Mouse (Mus musculus) lung, postnatal 36 days (tissue): ENCODE data around the gene Inpp4a.

ENCODE experiments used
- DNase-seq: peaks from one replicate; pipeline ENCODE4 v3.0.0; 2022; ENCODE audit warnings: mixed read lengths

Gene Inpp4a

DNA sequence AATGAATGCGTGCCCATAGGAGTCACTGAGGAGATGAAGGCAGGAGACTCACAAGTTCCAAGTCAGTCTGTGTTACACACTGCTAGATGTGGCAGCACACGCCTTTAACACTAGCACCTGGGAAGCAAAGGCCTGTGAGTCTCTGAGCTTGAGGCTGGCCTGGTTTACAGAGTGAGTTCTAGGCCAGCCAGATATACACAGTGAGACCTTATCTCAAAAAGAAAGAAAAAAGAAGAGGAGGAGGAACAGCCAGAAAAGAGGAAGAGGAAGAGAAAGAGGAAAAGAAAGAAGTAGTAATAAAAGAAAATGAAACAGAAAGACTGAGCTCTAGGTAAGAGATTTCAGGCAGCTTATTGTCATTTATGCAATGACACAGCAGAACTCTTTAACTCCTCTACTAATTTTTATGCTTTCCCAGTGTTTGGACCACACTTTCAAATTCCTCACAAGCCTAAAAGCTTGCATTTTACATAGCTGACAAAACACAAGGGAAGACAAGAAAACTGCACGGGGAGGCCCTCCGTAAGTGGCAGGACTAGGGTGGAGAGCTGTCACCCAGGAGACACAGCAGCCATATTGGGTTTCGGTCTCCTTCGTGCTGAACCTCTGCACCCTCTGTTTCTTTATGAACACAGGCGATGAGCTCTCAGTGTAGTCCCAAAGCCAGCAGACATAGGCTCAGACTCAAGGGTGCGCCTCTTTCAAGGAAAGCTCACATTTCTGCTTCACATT, 127.6 kb downstream of the Inpp4a start:
- no peak for DNase-seq

- no peak for DNase-seq
Observed at GRCm38 (mm10) chr1:37428911-37429310, 129.2 kb downstream of the Inpp4a start.

DNA sequence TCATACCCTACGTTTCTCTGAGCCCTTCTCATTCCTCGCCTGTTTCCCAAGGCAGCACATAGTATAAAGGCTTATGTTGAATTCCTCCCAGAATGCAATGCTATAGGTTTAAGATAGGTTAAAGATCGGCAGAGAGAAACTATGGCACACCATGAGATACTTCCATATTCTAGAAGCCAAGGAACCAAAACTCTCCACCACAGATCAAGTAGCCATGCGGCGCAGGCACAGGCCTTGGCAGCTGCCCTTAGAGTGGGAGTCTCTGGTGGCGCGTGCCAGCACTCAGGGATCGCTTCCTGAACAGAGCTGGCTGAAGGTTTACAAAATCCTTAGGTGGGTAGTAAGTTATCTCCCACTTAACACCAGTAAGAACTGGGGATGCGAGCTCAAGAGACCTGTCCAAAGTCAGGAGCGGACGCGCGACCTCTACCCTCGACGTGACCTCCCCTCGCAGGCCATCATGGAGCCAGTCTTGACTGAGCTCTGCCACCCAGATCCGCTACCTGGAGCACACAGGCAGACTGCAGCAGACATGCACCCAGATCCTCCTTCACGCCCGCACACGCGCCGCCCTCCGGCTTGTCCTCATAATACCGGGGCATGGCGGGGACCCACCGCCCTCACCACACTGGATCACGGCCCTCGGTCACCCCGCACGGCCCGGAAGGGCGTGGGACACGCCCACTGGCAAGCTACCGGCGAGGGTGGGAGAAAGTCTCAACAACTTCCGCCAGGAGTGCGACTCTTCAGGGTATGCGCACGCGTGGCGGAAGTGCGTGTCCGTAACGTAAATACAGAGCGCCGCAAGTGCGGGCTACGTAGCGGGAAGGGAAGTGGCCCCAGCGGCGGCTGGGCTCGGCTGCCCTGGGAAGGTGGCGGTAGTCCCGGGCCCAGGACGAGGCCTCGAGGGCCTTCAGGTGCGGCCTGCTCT, 130.0 kb downstream of the Inpp4a start, which contains the start of the genes Coa5 and Unc50:
Gene Coa5, minus strand, starts transcription at position 738 of the 931 bp plus-strand sequence.
Gene Unc50, plus strand, starts transcription at position 774 of the 931 bp plus-strand sequence.
- peak; percentile 97 for DNase-seq

GRCm38 (mm10) chr1:37430297-37430840, 130.7 kb downstream of the Inpp4a start:
- DNase-seq: peak; percentile 19

DNA sequence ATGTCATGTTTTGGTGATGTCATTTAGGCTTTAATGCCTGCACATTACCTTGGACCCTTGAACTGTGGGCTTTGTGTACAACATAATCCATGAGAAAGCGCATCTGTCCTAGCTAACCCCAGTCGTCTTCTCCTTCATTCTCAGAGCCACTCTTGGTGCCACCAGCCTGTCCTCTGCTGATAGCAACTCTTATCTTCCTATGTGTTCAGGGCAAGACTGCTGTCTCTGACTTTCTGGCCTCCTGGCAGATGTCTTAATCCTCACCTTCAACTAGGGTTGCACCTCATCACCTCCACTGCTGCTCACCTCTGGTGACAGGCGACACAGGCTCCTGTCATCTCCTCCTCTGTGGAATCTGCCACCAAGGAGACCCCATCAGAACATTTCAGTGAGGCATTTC, 136.8 kb downstream of the Inpp4a start:
- DNase-seq: no peak

DNA sequence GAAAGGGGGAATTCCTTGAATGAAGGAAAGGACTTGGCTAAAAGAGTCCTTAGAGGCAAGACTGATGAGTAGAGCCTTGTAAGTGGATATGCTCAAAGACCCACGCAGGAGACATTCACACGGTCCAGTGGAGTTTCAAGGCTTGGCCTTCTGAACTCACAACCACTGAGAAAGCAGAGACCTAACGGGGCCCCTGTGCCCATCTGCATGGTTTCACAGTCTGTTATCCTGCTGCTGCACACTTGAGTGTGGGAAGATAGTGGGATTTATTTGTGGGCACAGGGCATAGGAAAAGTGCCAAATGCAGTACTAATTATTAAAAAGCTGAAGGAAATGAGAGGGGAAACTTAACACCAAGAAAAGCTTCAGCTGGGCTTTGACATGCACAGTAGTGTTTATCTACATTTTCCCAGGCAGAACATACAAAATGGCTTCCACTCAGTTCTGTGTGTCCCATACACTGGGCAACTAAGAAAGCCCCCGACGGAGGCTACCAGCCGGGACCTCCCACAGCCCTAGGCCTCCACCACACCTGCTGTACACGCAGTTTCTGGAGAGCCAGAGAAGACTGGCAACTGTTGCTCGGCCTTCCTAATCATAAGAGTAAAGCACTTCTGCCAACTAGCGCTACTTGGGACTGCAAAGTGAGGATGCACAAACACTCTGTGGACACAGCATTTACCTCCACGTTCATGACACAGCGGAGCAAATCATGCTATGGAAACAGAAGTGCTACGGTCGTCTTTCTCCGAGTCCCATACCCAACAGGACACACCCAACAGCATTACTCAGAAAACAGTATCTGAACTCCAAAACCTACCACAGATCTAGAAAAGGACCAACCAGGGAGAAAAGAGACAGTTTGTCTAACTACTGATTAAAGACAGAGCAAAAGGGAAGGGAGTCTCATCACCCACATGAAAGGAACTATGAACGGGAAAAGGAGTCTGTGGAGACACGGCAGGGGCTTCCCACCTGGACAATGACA, 143.5 kb downstream of the Inpp4a start:
- no peak for DNase-seq

DNA sequence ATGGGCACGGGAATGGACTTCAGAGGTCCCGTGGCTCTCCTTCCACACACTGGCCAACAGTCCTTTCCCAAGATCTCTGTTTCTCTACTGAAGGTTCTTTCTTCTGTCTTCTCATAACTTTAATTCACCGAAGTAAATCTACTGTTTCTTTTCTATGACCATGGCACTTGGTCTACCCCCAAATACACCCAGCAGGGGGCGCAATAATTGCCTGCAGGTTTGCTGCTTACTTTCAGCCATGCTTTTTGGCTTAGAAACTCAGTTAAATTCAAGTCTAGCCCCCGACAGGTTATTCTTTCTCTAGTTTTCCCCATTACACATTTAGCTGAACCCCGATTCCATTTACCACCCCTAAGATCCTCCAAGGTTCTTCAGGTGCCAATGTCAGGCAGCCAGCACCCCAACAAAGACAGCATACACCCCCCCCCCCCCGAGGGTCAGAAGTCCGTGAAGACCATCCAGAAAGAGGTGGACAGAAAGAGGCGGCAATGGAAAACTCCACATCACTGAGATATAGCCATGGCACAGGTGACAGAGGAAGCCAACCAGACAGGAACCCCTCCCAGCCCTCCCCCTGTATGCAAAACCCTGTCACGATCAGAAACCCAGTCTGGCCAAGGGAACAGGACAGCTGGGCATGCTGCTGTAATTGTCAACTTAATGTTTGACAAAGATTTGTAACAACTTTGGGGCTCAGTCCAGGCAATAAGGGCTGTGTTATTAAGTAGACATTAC, 148.9 kb downstream of the Inpp4a start:
- peak; percentile 78 for DNase-seq

- no peak for DNase-seq
Observed at GRCm38 (mm10) chr1:37451270-37451669, 151.6 kb downstream of the Inpp4a start.

DNA sequence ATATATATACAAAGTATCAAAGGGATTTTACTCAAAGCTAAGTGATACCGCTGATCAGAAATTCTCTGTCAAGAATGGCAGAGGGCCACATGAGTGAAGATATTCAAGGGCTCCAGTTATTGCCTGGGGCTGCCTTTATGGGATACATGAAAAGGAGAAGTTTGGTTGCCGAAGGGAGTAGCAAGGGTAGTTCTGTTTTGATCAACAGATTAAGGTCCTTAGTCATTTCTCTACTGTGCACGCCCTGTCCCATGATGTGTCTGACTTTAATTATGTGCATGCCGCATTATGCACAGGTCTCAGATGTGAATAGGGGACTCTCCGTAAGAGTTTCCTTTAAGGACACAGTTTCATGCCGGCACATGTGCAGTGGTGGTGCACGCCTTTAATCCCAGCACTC, 157.9 kb downstream of the Inpp4a start:
- no peak for DNase-seq
